Mouse (Mus musculus) monocyte, adult 5-6 weeks (primary cell): ENCODE measurements around the gene Sco2. TPM values are rescaled to one million over a fixed set of nuclear protein-coding genes. Genes with fewer than 3 reads are reported as not detected.

Experiments
- ATAC-seq: fragments of 153-309, 156-312 bp; replicated peaks from 2 replicates; pipeline ENCODE4 v1.8.0; 2017; ENCODE audit warnings: mild to moderate bottlenecking; ENCODE audit not compliant: low TSS enrichment, insufficient number of reproducible peaks, severe bottlenecking, poor library complexity, low FRiP score
- total RNA-seq: library from RNA; stranded (forward); fragments of 200-1000, 200-491, 200-594 nt; gene quantifications from 3 replicates; pipeline ENCODE4 v1.2.3, GENCODE M21; 2017

Sco2 gene
- total RNA-seq, 1 experiment from 2014 or later = 9.4 TPM

GRCm38 (mm10) chr15:89339696-89340095, 34.0 kb downstream of the Sco2 start:
- ATAC-seq = no peak

- ATAC-seq = no peak
Observed at GRCm38 (mm10) chr15:89336422-89336821, 37.2 kb downstream of the Sco2 start.

GRCm38 (mm10) chr15:89334774-89335537, 38.7 kb downstream of the Sco2 start:
- ATAC-seq = no peak

GRCm38 (mm10) chr15:89334271-89334670, 39.4 kb downstream of the Sco2 start, which contains the start of gene Miox:
Gene Miox (plus strand): TSS chr15:89334398.
- no peak for ATAC-seq

- ATAC-seq = no peak
Observed at GRCm38 (mm10) chr15:89326441-89326840, 47.2 kb downstream of the Sco2 start.

- no peak for ATAC-seq
Observed at GRCm38 (mm10) chr15:89323656-89324055, 50.0 kb downstream of the Sco2 start.

GRCm38 (mm10) chr15:89322670-89323522, 50.8 kb downstream of the Sco2 start, which contains the start of gene Adm2:
Gene Adm2 (plus strand): TSS chr15:89322720.
- ATAC-seq = no peak

Other genes starting within 250 kb of the Sco2 start
- 19.4 to 24.3 TPM (median 20.6 TPM) in 3 replicates for gene Hdac10, start 245.1 kb downstream of the Sco2 start, total RNA-seq
- gene Mapk12, start 233.1 kb downstream of the Sco2 start, total RNA-seq = 0.39 to 5.8 TPM (median 3.7 TPM) in 3 replicates
- 4.5 to 6.6 TPM (median 4.6 TPM) in 3 replicates for gene Mapk11, start 224.2 kb downstream of the Sco2 start, total RNA-seq
- gene Plxnb2, start 193.1 kb downstream of the Sco2 start, total RNA-seq = 145 to 153 TPM (median 153 TPM) in 3 replicates
- gene Dennd6b, start 177.3 kb downstream of the Sco2 start, total RNA-seq = 2.1 to 3.1 TPM (median 2.7 TPM) in 3 replicates
- 16.8 to 32.5 TPM (median 19.4 TPM) in 3 replicates for gene Ppp6r2, start 162.3 kb downstream of the Sco2 start, total RNA-seq
- 86.3 to 141 TPM (median 130 TPM) in 3 replicates for gene Sbf1, start 58.5 kb downstream of the Sco2 start, total RNA-seq
- not detected in 3 replicates for gene Adm2, start 51.1 kb downstream of the Sco2 start, total RNA-seq
- not detected in 3 replicates for gene Miox, start 39.4 kb downstream of the Sco2 start, total RNA-seq
- 9.0 to 27.2 TPM (median 20.9 TPM) in 3 replicates for gene Lmf2, start 18.2 kb downstream of the Sco2 start, total RNA-seq
- gene Ncaph2, start 18.1 kb downstream of the Sco2 start, total RNA-seq = 71.4 to 99.9 TPM (median 80.6 TPM) in 3 replicates
- gene Tymp, start 3.2 kb upstream of the Sco2 start, total RNA-seq = 0.57 TPM in 1 of 3 replicates, not detected in the others
- not detected in 3 replicates for gene Odf3b, start 5.4 kb upstream of the Sco2 start, total RNA-seq
- not detected in 3 replicates for gene Klhdc7b, start 11.1 kb upstream of the Sco2 start, total RNA-seq
- gene Syce3, start 36.7 kb upstream of the Sco2 start, total RNA-seq = not detected in 3 replicates
- 0.75 to 8.6 TPM (median 1.8 TPM) in 3 replicates for gene Cpt1b, start 52.0 kb upstream of the Sco2 start, total RNA-seq
- 9.7 to 24.4 TPM (median 15.7 TPM) in 3 replicates for gene C730034F03Rik, start 55.7 kb upstream of the Sco2 start, total RNA-seq
- 0.76 to 1.2 TPM in 2 of 3 replicates, not detected in the other for gene Gm44502, start 55.9 kb upstream of the Sco2 start, total RNA-seq
- gene Chkb, start 56.1 kb upstream of the Sco2 start, total RNA-seq = 95.3 to 120 TPM (median 95.5 TPM) in 3 replicates
- gene Mapk8ip2, start 80.1 kb upstream of the Sco2 start, total RNA-seq = not detected in 3 replicates
- gene Arsa, start 103.6 kb upstream of the Sco2 start, total RNA-seq = 11.2 to 12.6 TPM (median 11.7 TPM) in 3 replicates
- gene Shank3, start 125.8 kb upstream of the Sco2 start, total RNA-seq = not detected in 3 replicates
- gene Acr, start 194.5 kb upstream of the Sco2 start, total RNA-seq = 0.85 TPM in 1 of 3 replicates, not detected in the others
- gene Rabl2, start 218.1 kb upstream of the Sco2 start, total RNA-seq = 0.87 to 1.2 TPM in 2 of 3 replicates, not detected in the other